Mouse (Mus musculus) kidney, postnatal 0 days (tissue): ENCODE measurements around the gene Lima1. TPM values are rescaled to one million over a fixed set of nuclear protein-coding genes. Genes with fewer than 3 reads are reported as not detected.
"Not testable (repeated sequence)": the region's sequence is repeated elsewhere in the genome, so short reads cannot be mapped to it uniquely, and the experiment has no call there.

Source experiments
- ATAC-seq: fragments of 200-750 bp; cut with Nextera tagmentation; replicated peaks from 2 replicates; pipeline ENCODE4 v1.8.0; 2017; ENCODE audit warnings: low read depth, moderate number of reproducible peaks, moderate TSS enrichment, moderate library complexity; ENCODE audit not compliant: low FRiP score
- DNase-seq: peaks from one replicate; pipeline ENCODE4 v3.0.0-alpha.2; 2016; ENCODE audit warnings: low spot score
- H3K27ac ChIP-seq: fragments of 300-500 bp; sonication (generic); 2 replicates; pipeline ENCODE4 v1.5.1; 2014; ENCODE audit warnings: mild to moderate bottlenecking
- H3K27me3 ChIP-seq: fragments of 300-500 bp; sonication (generic); 2 replicates; pipeline ENCODE4 v1.6.1; 2014; ENCODE audit warnings: low read length, mixed read lengths; ENCODE audit not compliant: insufficient read depth
- H3K36me3 ChIP-seq: fragments of 300-500 bp; sonication (generic); 2 replicates; pipeline ENCODE4 v1.6.1; 2014; ENCODE audit warnings: low read length, mixed read lengths; ENCODE audit not compliant: insufficient read depth
- H3K4me1 ChIP-seq: fragments of 300-500 bp; sonication (generic); replicated peaks from 2 replicates; pipeline ENCODE4 v1.6.1; 2014; ENCODE audit warnings: antibody characterized with exemption, low read length, mixed read lengths; ENCODE audit not compliant: insufficient read depth
- H3K4me2 ChIP-seq: fragments of 300-500 bp; sonication (generic); 2 replicates; pipeline ENCODE4 v1.6.1; 2014; ENCODE audit warnings: mild to moderate bottlenecking, low read length, moderate library complexity, mixed read lengths
- H3K4me3 ChIP-seq: fragments of 300-500 bp; sonication (generic); replicated peaks from 2 replicates; pipeline ENCODE4 v1.5.1; 2014; ENCODE audit warnings: low read depth, low read length
- H3K9ac ChIP-seq: fragments of 300-500 bp; sonication (generic); 2 replicates; pipeline ENCODE4 v1.6.1; 2014; ENCODE audit warnings: low read depth, low read length
- H3K9me3 ChIP-seq: fragments of 300-500 bp; sonication (generic); replicated peaks from 2 replicates; pipeline ENCODE4 v1.6.1; 2016; ENCODE audit warnings: low read length, inconsistent platforms, mixed read lengths
- CTCF ChIP-seq: IDR thresholded peaks from 2 replicates; pipeline ENCODE4 v1.5.1; 2016; ENCODE audit warnings: antibody characterized with exemption, low read depth, mild to moderate bottlenecking, moderate library complexity
- WGBS: fragments of 180-500 bp; shearing (Covaris S2); extraction: QIAGEN DNeasy Blood & Tissue Kit; methylation state at CpG from one replicate; pipeline ENCODE4 v1.1.7; 2014; 5-methylcytosine and 5-hydroxymethylcytosine counted together
- polyA plus RNA-seq: library from polyadenylated mRNA; unstranded; fragments of >200 nt; fragmentation: Nextera tagmentation; extraction: Ambion mirVana; gene quantifications from 2 replicates; pipeline ENCODE4 v1.2.1, GENCODE M21; 2015

Gene Lima1
- polyA plus RNA-seq, 1 experiment from 2014 or later = 42.8 TPM

DNA sequence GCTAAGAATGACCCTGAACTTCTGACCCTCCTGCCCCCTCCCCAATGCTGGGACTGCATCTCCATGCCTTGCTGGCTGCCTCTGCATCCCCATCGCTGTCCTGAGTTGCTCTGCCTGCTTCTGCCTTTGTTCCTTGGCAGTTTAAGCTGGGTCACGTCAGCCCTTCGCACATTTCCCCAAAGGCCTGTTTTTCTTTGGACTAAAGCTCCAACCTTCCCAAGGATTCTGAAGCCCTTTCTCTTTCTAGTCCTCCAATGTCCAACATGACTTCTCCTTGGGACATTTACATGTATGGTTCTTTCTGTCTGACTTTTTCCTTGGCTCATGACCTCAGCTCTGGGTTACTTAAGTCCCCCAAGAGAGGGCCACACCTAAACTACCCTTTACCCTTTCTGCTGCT lies 50.0 kb downstream of the Lima1 start:
- no peaks in the 10 kb centered on the region for H3K9me3 ChIP-seq
- ATAC-seq = no peak
- no peak overlapping the region for H3K27ac ChIP-seq
- no peaks in the 10 kb centered on the region for H3K36me3 ChIP-seq
- 83% methylated on average over 3 of the region's 3 CpGs for WGBS
- no peak overlapping the region for H3K4me3 ChIP-seq
- no peak overlapping the region for H3K4me2 ChIP-seq
- no peak overlapping the region for H3K9ac ChIP-seq
- DNase-seq = no peak
- peaks cover 3% of the 10 kb centered on the region; the same call in 1 of the 2 replicates for H3K4me1 ChIP-seq
- TF ChIP-seq CTCF = no peak
- no peaks in the 10 kb centered on the region for H3K27me3 ChIP-seq

DNA sequence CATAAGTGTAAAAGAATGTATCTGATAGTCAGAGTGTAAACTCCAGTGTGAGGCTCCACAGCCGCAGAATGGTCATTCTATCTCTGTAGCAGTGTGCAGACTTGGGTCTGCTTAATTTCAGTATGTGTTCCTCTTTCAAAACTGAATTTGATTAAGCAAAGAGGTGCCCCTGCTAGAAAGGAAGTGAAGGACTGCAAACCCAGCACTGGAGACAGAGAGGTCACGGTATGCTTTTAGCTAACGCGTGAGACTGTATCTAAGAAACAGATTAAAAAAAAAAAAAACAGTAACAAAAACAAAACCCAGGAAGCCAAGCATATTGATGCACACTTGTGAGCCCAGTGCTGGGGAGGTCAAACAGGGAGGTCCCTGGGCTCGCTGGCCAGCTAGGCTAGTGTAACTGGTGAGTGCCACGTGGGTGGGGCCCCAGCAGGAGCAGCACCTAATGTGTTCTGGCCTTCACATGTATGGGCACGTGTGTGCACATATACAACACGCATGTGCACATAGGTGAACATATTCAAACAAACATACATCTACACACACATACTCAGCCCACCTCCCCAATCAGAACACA lies 51.8 kb downstream of the Lima1 start:
- Histone ChIP-seq H3K9ac (no peak overlapping the region), H3K27ac (no peak overlapping the region), H3K36me3 (no peaks in the 10 kb centered on the region), H3K9me3 (no peaks in the 10 kb centered on the region), H3K27me3 (no peaks in the 10 kb centered on the region), H3K4me2 (no peak overlapping the region), H3K4me3 (no peak overlapping the region), H3K4me1 (peaks cover 12% of the 10 kb centered on the region; the same call in 1 of the 2 replicates)
- no peak for TF ChIP-seq CTCF
- DNase-seq = peak; percentile 22
- 46% methylated on average over 8 of the region's 8 CpGs for WGBS
- ATAC-seq = no peak

DNA sequence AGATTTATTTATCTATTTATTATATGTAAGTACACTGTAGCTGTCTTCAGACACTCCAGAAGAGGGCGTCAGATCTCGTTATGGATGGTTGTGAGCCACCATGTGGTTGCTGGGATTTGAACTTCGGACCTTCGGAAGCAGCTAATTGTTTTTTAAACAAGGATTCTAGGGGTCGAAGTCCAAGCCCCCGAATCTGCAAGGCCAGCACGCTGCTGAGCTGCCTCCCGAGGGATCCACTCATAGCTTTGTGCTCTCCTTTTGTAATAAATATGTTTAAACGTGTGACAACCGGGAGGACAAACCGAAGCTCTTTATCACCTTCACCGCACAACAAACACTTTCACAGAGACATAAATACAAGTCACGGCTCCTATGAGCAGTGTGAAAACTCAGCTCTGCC lies 52.8 kb downstream of the Lima1 start:
- not testable (repeated sequence) for H3K27me3 ChIP-seq, ATAC-seq, H3K9ac ChIP-seq, DNase-seq, H3K4me3 ChIP-seq, H3K36me3 ChIP-seq, H3K4me2 ChIP-seq, H3K9me3 ChIP-seq, H3K27ac ChIP-seq
- H3K4me1 ChIP-seq = peaks cover 13% of the 10 kb centered on the region; the same call in 1 of the 2 replicates
- WGBS = 73% methylated on average over 13 of the region's 13 CpGs

DNA sequence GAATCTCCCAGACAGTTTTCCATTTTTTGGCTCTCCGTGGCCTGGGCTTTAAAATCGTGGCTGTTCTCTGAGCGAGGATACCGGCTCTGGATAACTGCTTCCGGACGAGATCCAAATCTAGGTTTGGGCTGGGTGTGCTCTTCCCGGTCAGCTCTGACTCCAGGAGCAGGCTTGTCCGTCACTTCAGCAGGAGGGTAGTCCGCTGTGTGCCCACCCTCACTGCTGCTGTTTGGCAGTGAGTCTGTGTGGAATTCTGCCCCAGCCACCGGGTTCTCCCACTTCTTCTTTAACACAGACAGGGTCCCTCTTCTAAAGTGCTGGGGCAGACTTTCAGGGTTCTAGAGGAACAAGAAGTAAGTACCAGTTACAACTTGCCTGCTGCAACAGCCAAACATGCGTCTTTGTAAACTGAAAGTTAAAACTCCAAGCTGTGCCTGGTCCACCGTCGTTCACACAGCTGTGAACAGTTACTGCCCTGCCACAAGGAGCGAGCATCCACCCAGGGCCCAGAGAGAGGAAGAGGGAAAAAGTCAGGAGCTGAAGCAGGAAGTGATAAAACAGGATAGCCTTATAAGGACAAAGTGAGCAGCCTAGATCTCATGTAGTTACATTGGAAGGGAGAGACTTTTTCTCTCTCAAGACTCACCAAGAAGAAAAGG lies 55.5 kb downstream of the Lima1 start:
- H3K36me3 ChIP-seq = no peaks in the 10 kb centered on the region
- no peaks in the 10 kb centered on the region for H3K9me3 ChIP-seq
- ATAC-seq (0 out of 2 replicates have a peak, but pooled peaks have one; percentile 50), DNase-seq (peak; percentile 94)
- H3K4me3 ChIP-seq = peak overlapping the region; percentile 51
- 18% methylated on average over 14 of the region's 14 CpGs for WGBS
- H3K27me3 ChIP-seq = no peaks in the 10 kb centered on the region
- peak overlapping the region; percentile 61 for H3K4me2 ChIP-seq
- 0 out of 2 replicates have a peak, but pooled peaks have one; percentile 30 for TF ChIP-seq CTCF
- H3K9ac ChIP-seq = peak overlapping the region; percentile 69
- H3K27ac ChIP-seq = peak overlapping the region; percentile 92
- H3K4me1 ChIP-seq = peaks cover 19% of the 10 kb centered on the region; the same call in 1 of the 2 replicates

DNA sequence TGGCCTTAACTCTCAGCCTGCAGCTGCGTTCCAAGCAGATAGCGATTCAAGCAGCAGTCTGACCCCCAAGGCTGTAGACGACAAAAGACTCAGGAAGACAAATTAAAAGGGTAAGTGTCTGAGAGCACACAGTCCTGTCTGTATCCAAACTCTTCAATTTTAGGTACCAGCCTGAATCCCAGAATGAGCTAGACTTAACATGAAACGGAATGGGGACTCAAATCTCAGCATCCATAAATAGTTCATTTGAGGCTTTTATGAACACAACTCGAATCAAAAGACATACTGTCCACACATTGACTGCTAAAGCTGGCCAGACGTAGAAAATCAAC lies 56.2 kb downstream of the Lima1 start:
- Histone ChIP-seq H3K36me3 (no peaks in the 10 kb centered on the region), H3K4me1 (peaks cover 19% of the 10 kb centered on the region; the same call in 1 of the 2 replicates), H3K4me2 (peak overlapping the region; percentile 61), H3K9me3 (no peaks in the 10 kb centered on the region), H3K4me3 (peak overlapping the region; percentile 51), H3K27me3 (no peaks in the 10 kb centered on the region), H3K9ac (peak overlapping the region; percentile 69), H3K27ac (peak overlapping the region; percentile 92)
- no peak for DNase-seq
- ATAC-seq = no peak
- no peak for TF ChIP-seq CTCF
- WGBS = 20% methylated on average over 6 of the region's 6 CpGs

DNA sequence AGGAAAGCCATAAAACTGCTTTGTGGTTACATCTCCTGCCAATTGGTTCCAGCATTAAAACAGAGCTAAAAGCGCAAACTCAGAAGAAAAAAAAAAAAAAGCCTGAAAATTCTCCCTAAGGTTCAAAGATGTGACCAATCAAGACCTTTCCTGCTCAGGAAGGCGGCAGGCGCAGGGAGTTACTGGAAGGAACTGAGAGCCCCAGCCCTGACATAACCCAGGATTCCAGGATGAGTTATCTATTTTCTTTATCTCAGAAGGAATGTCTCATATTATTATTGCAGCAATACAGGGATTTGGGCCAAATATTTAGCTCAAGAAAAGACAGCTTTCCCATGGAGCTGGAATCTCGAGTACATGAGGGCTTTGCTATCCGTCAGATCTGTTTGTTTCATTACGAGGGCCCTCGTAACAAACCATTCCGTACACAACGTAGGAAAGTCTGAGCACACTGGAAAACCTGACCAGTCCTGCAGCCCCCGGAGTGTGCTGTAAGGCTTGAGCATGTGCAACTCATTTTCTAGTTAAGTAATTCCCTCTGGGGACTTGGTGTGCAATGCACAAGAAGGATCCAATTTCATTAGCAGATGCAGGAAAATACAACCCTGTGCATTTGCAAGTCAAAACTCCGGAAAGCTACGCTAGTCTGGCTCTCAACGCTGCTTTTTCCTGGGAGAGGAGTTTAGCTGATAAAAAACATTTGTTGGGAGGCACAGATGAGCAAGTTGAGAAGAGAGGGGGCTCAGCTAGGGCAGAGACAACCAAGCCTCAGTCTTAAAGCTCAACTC lies 56.7 kb downstream of the Lima1 start:
- peak; percentile 89 for DNase-seq
- 7% methylated on average over 13 of the region's 13 CpGs for WGBS
- Histone ChIP-seq H3K27ac (peak overlapping the region; percentile 92), H3K4me1 (peaks cover 19% of the 10 kb centered on the region; the same call in 1 of the 2 replicates), H3K27me3 (no peaks in the 10 kb centered on the region), H3K9ac (peak overlapping the region; percentile 69), H3K36me3 (no peaks in the 10 kb centered on the region), H3K9me3 (no peaks in the 10 kb centered on the region), H3K4me2 (peak overlapping the region; percentile 61), H3K4me3 (peak overlapping the region; percentile 51)
- TF ChIP-seq CTCF = no peak
- ATAC-seq = no peak; the same call in 1 of the 2 replicates
